Mouse (Mus musculus) natural killer cell, adult 2 months (primary cell): Measurements from ENCODE around the gene Mob3a.

Experiments used
- DNase-seq, 2 experiments: peaks; one replicate each; pipeline ENCODE4 v3.0.0; 2022; ENCODE audit warnings: low spot score in 2 of 2

The Mob3a gene

DNA sequence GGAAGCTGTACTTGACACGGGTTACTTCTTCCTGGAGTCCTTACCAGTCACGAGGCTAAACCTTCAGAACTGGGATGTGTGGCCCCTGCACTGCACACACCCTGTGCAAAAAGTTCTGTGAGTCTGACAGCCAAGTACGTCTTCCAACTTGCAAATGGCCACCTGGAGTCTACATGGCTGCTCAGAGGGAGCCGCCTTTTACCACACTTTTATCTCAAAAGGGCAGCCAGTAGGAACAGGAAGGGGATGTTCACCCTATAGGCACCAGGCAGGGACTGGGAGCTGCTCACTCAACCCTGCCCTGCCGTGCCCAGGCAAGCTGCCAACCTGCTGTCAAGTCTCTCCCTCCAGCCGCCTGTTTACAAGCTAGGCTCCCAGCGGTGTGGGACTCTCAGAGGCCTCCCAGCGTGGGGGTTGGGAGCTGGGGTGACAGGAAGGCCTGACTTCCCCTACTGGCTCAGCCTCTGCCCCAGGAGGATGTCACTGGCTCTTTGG is 23.8 kb downstream of the Mob3a start, which contains the start of gene Mknk2:
Mknk2 (minus strand) TSS at position 171 of the 495 bp plus-strand sequence.
- peak; percentile 82 to 88 for DNase-seq

DNA sequence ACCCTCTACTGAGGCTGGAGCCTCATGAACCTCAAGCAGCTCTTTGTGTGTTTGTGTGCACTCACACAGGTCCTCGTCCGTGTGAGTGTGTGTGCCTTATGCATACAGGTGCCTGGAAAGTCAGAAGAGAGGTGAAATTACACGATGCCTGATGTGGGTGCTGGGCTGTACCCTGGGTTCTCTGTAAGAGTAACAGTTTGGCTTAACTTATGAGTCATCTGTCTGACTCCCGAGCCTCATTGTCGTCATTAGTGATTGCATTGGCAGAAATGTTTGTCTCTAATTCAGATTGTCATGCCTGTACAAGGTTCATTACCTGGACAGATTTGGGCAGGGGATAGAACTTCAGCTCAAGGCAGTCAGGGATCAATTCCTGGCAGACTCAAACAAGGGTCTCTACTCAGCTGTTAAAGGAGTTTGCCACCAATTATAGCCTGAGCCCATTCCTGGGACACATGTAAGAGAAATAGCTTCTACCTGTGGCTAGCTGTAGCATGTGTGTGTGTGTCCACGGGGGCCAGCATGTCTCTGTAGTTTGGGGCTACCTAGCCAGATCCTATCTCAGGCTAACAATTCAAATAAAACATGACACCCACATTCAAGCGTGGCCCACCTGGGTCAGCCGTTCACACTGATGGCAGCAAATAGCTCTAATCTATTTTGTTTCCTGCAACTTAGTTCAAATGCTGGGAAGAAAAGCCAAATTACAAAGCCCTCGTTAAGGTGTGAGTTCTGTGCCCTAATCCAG is 24.5 kb downstream of the Mob3a start:
- DNase-seq = peak; percentile 75 to 82

DNA sequence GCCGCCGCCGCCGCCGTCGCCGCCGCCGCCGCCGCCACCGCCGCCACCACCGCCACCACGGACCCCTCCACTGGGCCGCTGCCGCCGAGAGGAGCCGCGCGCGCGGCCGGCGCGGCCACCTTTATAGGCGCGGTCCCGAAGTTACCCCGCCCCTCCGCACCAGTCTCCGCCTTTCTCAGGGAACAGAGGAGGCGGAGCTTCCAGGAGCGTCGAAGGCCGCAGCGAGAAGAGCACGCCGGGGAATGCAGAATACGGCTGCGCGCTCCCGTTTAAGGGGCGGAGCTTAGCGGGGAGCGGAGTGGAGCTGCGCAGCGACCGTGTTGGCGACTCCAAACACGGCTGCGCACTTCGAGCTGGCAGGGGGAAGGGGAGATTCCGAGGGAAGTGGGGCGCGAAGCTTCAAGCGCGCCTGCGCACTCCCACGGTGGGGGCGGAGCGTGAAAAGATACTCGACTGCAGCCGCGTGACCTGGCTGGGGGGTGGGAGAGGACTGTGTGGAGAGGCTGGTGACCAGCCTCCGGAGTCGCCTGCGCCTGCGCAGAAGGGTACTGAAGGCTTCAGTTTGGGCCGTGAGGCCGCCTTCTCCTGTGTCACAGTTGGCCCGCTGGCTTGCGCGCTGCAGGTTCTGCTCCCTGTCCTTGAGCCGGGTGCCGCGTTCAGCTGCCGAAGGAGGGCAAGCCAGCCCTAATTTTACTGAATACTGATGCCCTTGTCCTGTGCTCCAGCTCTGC is 25.4 kb downstream of the Mob3a start:
- peak; percentile 100 for DNase-seq

DNA sequence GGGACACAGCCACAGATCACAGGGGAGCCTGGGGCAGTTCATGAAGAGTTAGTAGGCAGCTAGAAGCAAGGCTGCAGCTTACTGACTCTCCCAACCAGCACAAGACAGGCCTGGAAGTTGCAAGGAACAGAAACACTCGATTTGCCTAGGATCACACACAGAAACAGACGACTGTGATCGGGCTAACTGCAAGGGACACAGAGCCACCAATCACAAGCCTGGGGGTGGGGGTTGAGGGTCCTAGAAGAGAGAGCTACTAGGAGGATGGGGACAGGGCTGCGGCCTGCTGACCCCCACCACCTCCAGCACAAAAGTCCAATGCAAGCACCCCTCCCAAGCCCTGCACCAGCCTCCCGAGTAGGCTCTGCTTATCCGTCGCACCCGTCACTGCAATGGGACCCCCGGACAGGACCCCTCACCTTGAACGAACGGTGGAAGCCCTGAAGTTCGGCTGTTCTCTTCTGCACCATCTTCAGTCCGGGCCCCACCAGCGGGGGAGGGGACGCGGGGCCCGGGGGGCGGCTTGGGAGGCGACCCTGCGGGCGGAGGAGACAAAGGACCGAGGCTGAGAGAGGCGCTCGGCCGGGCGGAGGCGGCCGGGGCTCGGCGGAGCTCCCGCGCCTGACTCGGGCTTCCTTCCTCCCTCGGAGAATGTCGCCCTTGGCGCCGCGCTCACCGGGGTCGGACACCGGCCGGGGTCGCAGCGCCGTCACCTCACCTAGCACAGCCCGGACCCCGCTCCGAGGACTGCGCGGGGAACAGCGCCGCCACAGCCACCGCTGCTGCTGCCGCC is 26.2 kb downstream of the Mob3a start:
- DNase-seq = no peak

DNA sequence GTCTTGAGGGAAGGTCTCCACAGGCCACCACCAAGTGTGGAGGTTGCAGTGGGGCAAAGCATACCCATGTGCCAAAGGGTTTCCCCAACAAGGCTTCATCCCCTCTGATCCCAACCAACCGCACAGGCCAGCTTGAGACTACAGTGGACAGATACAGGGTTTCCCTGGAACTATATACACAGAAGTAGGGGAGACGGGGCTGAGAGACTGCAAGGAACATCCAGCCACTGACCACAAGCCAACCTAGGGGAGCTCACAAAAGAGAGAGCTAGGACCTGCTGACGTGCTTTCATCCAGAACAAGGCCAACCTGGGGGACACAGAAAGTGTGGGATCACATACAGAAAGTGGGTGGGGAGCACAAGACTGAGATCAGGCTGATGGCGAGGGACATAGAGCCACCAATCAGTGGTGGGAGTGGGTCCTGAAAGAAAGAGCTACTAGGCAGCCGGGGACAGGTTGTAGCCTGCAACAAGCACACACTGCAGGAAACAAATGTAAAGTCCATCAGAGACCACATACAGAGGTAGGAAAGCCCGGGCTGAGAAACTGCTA is 26.8 kb downstream of the Mob3a start:
- DNase-seq = no peak

DNA sequence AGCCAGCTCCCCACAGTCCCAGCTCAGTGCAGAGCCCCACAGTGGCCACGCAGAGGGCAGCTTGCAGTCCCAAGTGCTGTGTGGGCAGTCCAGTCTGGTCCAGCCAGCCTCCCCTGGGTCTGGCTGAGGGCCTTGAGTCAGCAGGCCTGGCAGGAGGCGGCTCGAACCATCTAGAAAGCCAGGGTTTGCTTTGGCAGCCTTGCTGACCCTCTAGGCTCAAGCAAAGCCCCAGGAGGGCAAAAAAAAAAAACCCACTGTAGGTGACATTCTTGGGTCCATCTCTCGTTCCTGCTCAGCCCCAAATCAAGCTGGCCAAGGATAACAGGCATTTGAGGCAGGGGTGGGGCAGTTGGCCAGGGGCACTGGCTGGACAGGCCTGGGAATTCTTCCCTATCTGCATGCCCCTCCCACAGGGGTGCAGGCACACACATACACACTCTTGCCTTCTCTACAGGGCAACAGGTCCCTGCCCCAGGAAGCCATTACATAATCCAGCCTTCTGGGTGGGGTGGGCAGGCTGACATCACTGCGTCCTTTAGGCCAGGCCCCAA is 27.5 kb downstream of the Mob3a start:
- no peak for DNase-seq

DNA sequence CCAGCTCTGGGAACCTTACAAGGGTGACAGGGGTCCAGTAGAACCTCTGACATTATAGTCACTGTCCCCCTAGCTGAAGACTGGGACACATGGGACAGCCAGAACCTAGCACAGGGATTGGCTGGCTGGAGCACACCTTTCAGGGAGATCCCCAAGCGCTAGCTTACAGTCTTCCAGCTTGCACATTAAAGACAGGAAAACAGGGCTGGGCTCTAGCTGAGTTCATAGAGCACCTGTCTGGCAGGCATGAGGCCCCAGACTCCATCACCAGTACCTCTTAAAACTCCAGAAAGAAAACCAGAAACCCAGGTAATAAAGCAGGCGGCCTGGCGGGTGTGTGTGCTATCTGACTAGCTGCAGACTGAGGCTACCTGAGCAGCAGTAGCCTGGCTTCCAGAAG is 28.1 kb downstream of the Mob3a start:
- no peak for DNase-seq

DNA sequence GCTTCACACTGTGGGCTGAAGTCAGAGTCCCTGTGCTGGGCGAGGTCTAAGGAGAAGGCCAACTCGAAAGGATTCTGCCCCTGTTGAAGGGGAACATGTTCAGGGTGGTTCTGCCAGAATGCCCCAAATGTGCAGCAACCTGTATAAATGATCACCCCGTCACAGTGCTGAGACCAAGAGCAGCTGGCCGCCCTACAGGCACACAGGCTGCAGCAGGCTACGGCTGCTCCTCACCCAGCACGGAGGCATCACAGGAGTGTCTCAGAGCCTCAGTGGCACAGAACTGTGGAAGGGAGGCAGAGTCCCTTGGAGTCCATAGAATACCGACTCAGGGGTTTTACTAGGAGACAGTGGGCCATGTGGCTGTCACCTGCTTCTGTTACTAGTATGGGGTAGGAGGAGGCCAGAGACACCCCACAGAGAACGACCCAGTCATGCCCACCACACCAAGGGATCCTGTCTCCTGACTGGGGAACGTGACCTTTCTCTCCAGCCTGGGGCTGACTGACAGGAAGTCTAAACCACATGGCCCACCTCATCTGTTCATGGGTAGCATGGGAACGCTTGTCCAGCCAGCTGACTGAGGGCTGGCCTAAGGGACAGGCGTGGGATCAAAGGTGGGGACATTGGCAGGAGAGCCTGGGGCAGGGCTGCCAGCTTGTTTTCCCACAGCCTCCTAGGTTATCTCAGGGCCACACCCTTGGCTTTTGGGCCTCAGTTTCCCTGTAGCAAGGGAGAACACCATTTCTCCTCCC is 29.7 kb downstream of the Mob3a start:
- peak in 1 of 2 experiments; percentile 51 for DNase-seq

DNA sequence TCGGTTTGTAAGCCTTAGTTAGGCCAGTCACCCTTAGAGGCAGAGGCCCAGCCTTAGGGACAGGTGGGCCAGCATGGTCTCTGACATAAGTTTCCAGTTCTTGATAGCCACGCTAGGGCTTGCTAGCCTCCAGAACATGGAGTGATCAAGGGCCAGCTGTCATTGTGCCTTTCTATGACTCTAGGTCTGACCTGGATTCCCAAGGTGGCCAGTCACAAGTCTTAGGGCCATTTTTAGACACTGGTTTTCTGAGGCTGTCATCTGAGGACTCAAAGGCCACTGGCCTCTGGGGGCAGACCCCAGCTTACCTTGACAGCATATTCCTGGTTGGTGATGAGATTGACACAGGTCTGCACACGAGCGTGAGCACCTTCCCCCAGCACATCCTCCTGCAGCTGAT is 30.5 kb downstream of the Mob3a start:
- DNase-seq = no peak

DNA sequence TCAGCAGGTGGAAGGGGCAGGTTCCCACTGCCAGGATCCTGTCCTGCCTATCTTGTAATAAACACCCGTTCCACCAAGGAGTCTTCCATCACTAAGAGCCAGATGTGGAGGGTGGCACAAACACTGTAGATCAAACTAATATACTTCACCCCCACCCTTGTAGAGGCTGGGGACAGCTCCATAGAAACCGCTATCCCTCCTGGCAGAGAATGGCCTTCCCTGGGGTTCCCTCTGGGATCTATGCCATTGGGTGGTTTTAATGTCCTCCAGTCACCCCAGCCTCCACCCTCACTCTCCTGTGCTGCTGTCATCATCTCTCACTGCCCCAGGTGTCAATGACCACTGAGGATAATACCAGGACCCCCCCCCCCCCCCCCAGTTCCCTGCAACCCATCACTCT is 31.2 kb downstream of the Mob3a start:
- no peak for DNase-seq

DNA sequence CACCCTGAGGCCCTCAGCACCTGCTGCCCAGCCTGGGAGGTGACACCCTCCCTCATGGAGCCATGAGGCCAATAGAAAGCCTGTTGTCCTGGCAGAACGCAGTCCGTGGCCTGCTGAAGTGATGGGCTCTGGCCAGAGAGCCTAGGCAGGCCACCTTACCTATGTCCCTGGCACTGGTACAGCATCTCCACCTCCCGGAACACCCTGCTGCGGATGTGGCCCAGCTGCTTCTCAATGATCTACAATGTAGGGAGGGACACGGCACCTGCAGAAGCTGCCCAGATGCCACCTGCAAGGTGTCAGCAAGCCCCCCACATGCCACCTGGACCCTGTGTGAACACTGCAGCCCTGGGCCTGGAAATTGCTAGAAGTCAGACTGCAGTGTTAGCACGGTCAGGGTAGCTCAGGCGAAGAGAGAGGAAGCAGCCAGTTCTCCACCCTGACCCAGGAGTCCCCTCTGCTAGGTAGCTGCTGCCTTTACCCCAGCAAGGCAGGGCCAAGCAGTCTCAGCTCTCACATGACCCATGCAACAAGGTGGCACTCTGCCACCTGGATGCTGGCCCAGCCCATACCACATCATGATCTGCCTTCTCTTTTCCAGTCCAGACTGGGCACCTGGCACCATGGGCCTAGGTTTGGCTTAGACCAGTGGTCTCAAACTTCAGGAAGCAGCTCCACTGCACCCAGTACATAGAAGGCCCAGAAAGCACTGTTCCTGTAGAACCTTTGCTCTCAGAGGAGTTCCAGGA is 31.9 kb downstream of the Mob3a start:
- DNase-seq = no peak

DNA sequence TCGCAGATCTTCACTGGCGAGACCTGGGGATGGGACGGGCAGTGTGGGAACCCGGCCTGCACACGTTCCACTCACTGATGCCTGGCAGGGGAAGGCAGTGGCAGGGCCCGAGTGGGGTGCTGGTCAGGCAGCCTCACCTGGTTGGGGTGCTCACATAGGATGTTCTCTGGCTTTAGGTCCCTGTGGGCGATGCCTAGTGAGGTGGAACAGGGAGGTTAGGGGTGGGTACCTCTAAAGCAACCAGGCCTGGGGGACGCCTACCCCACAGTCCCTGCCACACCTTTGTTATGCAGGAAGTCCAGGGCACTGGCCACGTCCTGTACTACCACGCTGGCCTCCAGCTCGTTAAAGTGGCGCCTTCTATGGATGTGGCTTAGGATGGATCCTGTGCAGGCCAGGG is 32.8 kb downstream of the Mob3a start:
- DNase-seq = no peak

DNA sequence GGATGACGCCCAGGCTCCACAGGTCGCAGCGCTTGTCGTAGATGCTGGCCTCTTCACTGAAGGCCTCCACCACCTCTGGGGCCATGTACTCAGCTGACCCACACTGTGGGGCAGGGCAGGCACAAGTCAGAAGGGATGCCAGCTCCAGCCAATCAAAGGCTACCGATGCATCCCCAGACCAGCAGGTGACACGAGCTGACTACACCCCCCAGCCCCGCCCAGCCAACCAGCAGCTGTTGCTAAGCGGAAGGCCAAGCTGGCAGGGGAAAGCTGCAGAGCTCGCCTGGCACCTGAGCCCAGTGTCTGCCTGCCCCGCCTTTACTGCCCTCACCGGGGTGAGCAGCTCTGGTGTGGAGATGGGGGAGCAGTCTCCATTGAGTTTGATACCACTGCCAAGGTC is 33.2 kb downstream of the Mob3a start:
- peak; percentile 70 to 73 for DNase-seq

DNA sequence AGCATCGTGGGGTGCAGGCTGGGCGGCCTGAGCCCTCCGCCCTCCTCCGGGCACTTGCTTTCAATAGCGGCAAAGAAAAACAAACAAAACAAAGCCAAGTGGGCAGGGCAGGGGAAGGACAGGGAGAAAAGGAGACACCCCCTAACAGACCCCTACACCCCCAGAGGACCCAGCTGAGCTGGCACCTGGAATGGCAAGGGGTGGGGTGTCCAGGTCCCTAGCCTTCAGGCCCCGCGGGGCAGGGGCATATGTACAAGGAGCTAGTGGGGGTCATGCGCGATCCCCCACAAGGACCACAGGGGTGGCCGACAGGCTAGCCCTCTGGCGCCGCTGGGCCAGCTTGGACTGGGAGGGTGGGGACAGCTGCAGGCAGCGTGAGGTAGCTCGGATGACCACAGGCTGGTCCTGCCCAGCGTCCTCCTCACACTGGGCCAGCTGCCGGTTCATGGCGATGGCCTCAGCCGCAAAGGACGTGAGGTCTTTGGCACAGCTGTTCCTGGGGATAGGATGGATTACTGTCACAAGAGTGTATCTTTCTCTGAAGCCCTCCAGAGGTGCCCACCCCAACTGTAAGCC is 34.9 kb downstream of the Mob3a start:
- DNase-seq = no peak

DNA sequence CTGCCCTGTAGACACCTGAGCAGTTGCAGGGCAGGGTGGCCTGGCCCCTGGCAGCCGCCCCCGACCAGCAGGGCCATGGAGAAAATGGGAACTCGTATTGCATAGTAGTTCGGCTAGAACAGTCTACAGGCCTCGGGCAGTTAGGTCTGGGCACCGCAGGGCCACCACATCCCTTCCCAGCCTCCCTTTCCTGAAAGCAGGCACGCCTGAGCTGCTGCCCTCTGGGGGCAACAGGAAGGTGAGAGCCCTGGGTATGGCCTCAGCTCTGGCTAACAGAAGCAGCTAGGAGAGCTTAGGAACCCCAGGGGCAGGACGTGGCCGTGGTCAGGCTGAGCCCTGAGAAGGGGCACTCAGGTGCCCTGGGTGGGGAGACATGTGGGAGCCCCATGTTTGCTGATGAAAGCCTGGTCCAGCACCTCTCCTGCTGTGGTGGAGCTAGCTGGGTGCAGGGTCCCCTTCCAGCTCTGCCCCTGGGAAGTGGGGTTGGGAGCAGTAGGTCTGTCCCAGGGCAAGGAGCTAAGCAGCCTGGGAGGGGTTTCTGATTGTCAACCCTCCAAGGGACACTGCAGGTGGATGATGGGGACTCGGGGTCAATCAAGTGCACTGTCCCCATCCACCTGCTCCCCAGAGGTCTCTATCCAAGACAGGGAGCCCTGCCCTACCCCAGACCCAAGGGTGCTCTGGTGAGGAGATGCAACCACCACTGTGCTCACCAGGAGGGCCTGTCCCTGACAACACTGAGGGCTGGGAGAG is 35.6 kb downstream of the Mob3a start:
- no peak for DNase-seq

DNA sequence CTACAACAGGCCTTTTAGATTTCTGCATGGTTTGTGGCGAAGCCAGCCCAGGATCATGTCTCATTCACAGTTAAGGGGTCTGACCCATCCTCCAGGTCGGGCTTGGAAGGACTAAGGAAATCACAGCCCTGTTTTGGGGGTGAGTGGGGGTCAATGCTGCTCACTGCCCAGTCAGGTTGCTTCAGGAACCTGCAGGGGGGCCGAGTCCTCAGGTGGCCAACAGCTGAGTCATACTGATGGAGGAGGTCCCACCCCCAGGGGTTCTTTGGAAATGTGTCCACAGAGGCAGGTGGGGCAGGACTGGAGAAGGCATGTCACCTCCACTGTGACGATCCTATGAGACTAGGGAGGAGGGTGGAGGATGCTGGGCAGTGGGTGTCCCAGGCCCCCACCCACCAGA is 36.3 kb downstream of the Mob3a start:
- no peak for DNase-seq

DNA sequence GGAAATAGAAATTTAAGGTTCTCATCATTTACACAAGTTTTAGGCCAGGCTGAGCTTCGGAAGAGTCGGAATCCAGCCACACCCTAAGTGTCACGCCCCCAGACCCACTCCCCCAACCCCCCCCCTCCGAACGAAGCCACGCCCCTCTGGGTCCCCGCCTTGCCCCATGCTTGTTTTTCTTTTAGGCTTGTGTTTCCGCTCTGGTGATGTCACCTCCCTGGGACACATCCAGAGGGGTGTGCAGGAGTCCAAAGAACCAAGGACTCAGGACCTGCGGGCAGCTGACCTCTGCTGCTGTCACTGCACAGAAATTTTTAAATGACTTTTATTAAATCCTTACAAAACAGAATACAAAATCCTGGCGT is 36.8 kb downstream of the Mob3a start:
- DNase-seq = no peak

DNA sequence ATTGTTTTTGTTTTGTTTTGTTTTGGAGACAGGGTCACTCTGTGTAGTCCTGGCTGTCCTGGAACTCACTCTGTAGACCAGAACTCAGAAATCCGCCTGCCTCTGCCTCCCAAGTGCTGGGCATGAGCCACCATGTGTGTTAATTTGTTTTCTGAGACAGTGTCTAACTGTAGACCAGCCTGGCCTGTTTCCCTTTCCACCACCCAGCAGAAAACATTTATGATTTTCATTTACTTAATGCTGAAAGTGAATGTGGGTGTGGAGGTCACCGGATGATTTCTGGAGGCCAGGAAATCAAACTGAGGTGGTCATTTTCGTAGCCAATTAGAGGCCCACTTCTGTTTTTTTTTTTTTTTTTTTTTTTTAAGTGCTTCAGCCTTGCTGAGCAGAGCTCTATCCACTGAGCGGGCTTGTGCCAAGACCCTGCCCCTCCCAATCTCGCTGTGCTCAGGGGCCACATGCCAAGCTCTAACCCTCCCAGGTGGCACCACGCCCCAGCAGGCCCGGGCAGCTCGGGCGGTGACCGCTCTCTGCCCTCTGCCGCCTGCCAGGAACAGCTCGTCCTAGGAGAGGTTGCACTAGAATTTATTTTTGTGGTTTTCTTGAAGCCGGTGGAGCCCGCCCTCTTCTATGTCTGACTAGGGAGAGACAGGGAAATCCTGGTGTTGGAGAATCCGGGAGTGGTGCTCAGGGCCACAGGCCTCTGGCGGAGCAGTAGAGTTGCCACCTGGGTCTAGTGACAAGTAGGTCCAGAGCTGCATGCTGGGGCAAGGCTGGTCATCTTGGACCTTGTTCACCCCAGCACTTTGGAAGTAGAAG is 37.4 kb downstream of the Mob3a start:
- peak in 1 of 2 experiments; percentile 42 for DNase-seq
